Mouse (Mus musculus) neural tube, embryonic 12.5 days (tissue): ENCODE measurements around the gene Prr5l. TPM values are rescaled to one million over a fixed set of nuclear protein-coding genes. Genes with fewer than 3 reads are reported as not detected.

Experiments
- ATAC-seq: fragments of 200-750 bp; cut with Nextera tagmentation; 2 replicates; pipeline ENCODE4 v1.8.0; 2017; ENCODE audit warnings: low read depth, mild to moderate bottlenecking, moderate TSS enrichment, moderate library complexity; ENCODE audit not compliant: low FRiP score
- H3K27ac ChIP-seq: fragments of 300-500 bp; sonication (generic); 2 replicates; pipeline ENCODE4 v1.5.1; 2016
- H3K27me3 ChIP-seq: fragments of 300-500 bp; sonication (generic); replicated peaks from 2 replicates; pipeline ENCODE4 v1.6.1; 2016; ENCODE audit warnings: mild to moderate bottlenecking
- H3K36me3 ChIP-seq: fragments of 300-500 bp; sonication (generic); 2 replicates; pipeline ENCODE4 v1.6.1; 2016; ENCODE audit warnings: mild to moderate bottlenecking
- H3K4me1 ChIP-seq: fragments of 300-500 bp; sonication (generic); 2 replicates; pipeline ENCODE4 v1.6.1; 2016
- H3K4me2 ChIP-seq: fragments of 300-500 bp; sonication (generic); replicated peaks from 2 replicates; pipeline ENCODE4 v1.6.1; 2016; ENCODE audit warnings: mild to moderate bottlenecking
- H3K4me3 ChIP-seq: fragments of 300-500 bp; sonication (generic); 2 replicates; pipeline ENCODE4 v1.5.1; 2016
- H3K9ac ChIP-seq: fragments of 300-500 bp; sonication (generic); 2 replicates; pipeline ENCODE4 v1.6.1; 2016; ENCODE audit warnings: mild to moderate bottlenecking
- H3K9me3 ChIP-seq: fragments of 300-500 bp; sonication (generic); 2 replicates; pipeline ENCODE4 v1.6.1; 2016; ENCODE audit warnings: mild to moderate bottlenecking
- WGBS: fragments of 180-500 bp; shearing (Covaris S2); methylation state at CpG from one replicate; pipeline ENCODE4 v1.1.7; 2016; 5-methylcytosine and 5-hydroxymethylcytosine counted together
- polyA plus RNA-seq: library from polyadenylated mRNA; unstranded; fragments of >200 nt; fragmentation: Nextera tagmentation; extraction: Ambion mirVana; gene quantifications from 2 replicates; pipeline ENCODE4 v1.2.1, GENCODE M21; 2016

Prr5l gene
- polyA plus RNA-seq, 1 experiment from 2014 or later = 9.4 TPM

GRCm38 (mm10) chr2:101778080-101778479 lies 104.7 kb downstream of the Prr5l start:
- Histone ChIP-seq H3K9me3 (no peaks in the 10 kb centered on the region), H3K4me2 (no peak overlapping the region), H3K9ac (no peak overlapping the region), H3K27ac (no peak overlapping the region), H3K36me3 (no peaks in the 10 kb centered on the region), H3K4me3 (no peak overlapping the region), H3K4me1 (no peaks in the 10 kb centered on the region), H3K27me3 (no peaks in the 10 kb centered on the region)
- 93% methylated on average over 6 of the region's 6 CpGs for WGBS
- ATAC-seq = no peak

- ATAC-seq = no peak
- no peak overlapping the region for H3K4me3 ChIP-seq
- no peaks in the 10 kb centered on the region for H3K9me3 ChIP-seq
- no peaks in the 10 kb centered on the region for H3K36me3 ChIP-seq
- no peaks in the 10 kb centered on the region for H3K27me3 ChIP-seq
- 90% methylated on average over 5 of the region's 5 CpGs for WGBS
- no peaks in the 10 kb centered on the region for H3K4me1 ChIP-seq
- H3K27ac ChIP-seq = no peak overlapping the region
- H3K4me2 ChIP-seq = no peak overlapping the region
- no peak overlapping the region for H3K9ac ChIP-seq
Observed at GRCm38 (mm10) chr2:101763503-101763902, 119.3 kb downstream of the Prr5l start.

GRCm38 (mm10) chr2:101762955-101763386 lies 119.9 kb downstream of the Prr5l start:
- Histone ChIP-seq H3K4me2 (no peak overlapping the region), H3K9ac (no peak overlapping the region), H3K4me1 (no peaks in the 10 kb centered on the region), H3K36me3 (no peaks in the 10 kb centered on the region), H3K27ac (no peak overlapping the region), H3K9me3 (no peaks in the 10 kb centered on the region), H3K4me3 (no peak overlapping the region), H3K27me3 (no peaks in the 10 kb centered on the region)
- no peak for ATAC-seq
- WGBS = 80% methylated on average over 4 of the region's 4 CpGs

GRCm38 (mm10) chr2:101762405-101762804 lies 120.4 kb downstream of the Prr5l start:
- H3K9ac ChIP-seq = no peak overlapping the region
- no peaks in the 10 kb centered on the region for H3K4me1 ChIP-seq
- H3K27ac ChIP-seq = no peak overlapping the region
- no peak overlapping the region for H3K4me2 ChIP-seq
- H3K36me3 ChIP-seq = no peaks in the 10 kb centered on the region
- 69% methylated on average over 10 of the region's 10 CpGs for WGBS
- ATAC-seq = no peak
- no peak overlapping the region for H3K4me3 ChIP-seq
- no peaks in the 10 kb centered on the region for H3K27me3 ChIP-seq
- H3K9me3 ChIP-seq = no peaks in the 10 kb centered on the region

GRCm38 (mm10) chr2:101761898-101762297 lies 120.9 kb downstream of the Prr5l start:
- no peak for ATAC-seq
- no peaks in the 10 kb centered on the region for H3K27me3 ChIP-seq
- H3K4me2 ChIP-seq = no peak overlapping the region
- no peaks in the 10 kb centered on the region for H3K4me1 ChIP-seq
- no peak overlapping the region for H3K4me3 ChIP-seq
- no peaks in the 10 kb centered on the region for H3K9me3 ChIP-seq
- no peak overlapping the region for H3K27ac ChIP-seq
- H3K9ac ChIP-seq = no peak overlapping the region
- H3K36me3 ChIP-seq = no peaks in the 10 kb centered on the region
- WGBS = 89% methylated on average over 1 of the region's 1 CpGs

- H3K4me1 ChIP-seq = peaks cover 14% of the 10 kb centered on the region
- H3K9me3 ChIP-seq = no peaks in the 10 kb centered on the region
- no peaks in the 10 kb centered on the region for H3K36me3 ChIP-seq
- ATAC-seq = no peak
- no peaks in the 10 kb centered on the region for H3K27me3 ChIP-seq
- no peak overlapping the region for H3K9ac ChIP-seq
- H3K4me2 ChIP-seq = no peak overlapping the region
- H3K27ac ChIP-seq = no peak overlapping the region
- 64% methylated on average over 9 of the region's 9 CpGs for WGBS
- H3K4me3 ChIP-seq = no peak overlapping the region
Observed at GRCm38 (mm10) chr2:101759523-101760277, 123.1 kb downstream of the Prr5l start.

GRCm38 (mm10) chr2:101757806-101758205 lies 125.0 kb downstream of the Prr5l start:
- Histone ChIP-seq H3K4me2 (no peak overlapping the region), H3K9me3 (no peaks in the 10 kb centered on the region), H3K36me3 (no peaks in the 10 kb centered on the region), H3K4me3 (no peak overlapping the region), H3K27ac (no peak overlapping the region), H3K9ac (no peak overlapping the region), H3K4me1 (peaks cover 14% of the 10 kb centered on the region), H3K27me3 (no peaks in the 10 kb centered on the region)
- no peak for ATAC-seq
- whole genome bisulfite sequencing = 95% methylated on average over 1 of the region's 1 CpGs

- no peak overlapping the region for H3K4me3 ChIP-seq
- no peaks in the 10 kb centered on the region for H3K27me3 ChIP-seq
- H3K36me3 ChIP-seq = no peaks in the 10 kb centered on the region
- H3K4me2 ChIP-seq = no peak overlapping the region
- H3K27ac ChIP-seq = no peak overlapping the region
- WGBS = 37% methylated on average over 7 of the region's 7 CpGs
- ATAC-seq = no peak
- no peak overlapping the region for H3K9ac ChIP-seq
- peaks cover 14% of the 10 kb centered on the region for H3K4me1 ChIP-seq
- no peaks in the 10 kb centered on the region for H3K9me3 ChIP-seq
Observed at GRCm38 (mm10) chr2:101756069-101756753, 126.6 kb downstream of the Prr5l start.

- Histone ChIP-seq H3K4me2 (peak overlapping the region; percentile 51), H3K27me3 (no peaks in the 10 kb centered on the region), H3K4me1 (peaks cover 14% of the 10 kb centered on the region), H3K4me3 (no peak overlapping the region), H3K9ac (0 out of 2 replicates have a peak overlapping the region, but pooled peaks have one; percentile 19), H3K27ac (no peak overlapping the region), H3K9me3 (no peaks in the 10 kb centered on the region), H3K36me3 (no peaks in the 10 kb centered on the region)
- 6% methylated on average over 11 of the region's 11 CpGs for WGBS
- 0 out of 2 replicates have a peak, but pooled peaks have one; percentile 37 for ATAC-seq
Observed at GRCm38 (mm10) chr2:101754939-101755555, 127.8 kb downstream of the Prr5l start.

GRCm38 (mm10) chr2:101754428-101754827 lies 128.4 kb downstream of the Prr5l start:
- Histone ChIP-seq H3K27me3 (no peaks in the 10 kb centered on the region), H3K36me3 (no peaks in the 10 kb centered on the region), H3K9me3 (no peaks in the 10 kb centered on the region), H3K9ac (no peak overlapping the region), H3K4me3 (no peak overlapping the region), H3K4me2 (no peak overlapping the region), H3K27ac (no peak overlapping the region), H3K4me1 (peaks cover 14% of the 10 kb centered on the region)
- WGBS = 74% methylated on average over 4 of the region's 4 CpGs
- ATAC-seq = no peak

GRCm38 (mm10) chr2:101752979-101753378 lies 129.8 kb downstream of the Prr5l start:
- H3K27me3 ChIP-seq = no peaks in the 10 kb centered on the region
- H3K27ac ChIP-seq = no peak overlapping the region
- no peaks in the 10 kb centered on the region for H3K36me3 ChIP-seq
- WGBS = 97% methylated on average over 6 of the region's 6 CpGs
- H3K9ac ChIP-seq = no peak overlapping the region
- no peak overlapping the region for H3K4me3 ChIP-seq
- H3K9me3 ChIP-seq = no peaks in the 10 kb centered on the region
- no peak for ATAC-seq
- no peak overlapping the region for H3K4me2 ChIP-seq
- peaks cover 14% of the 10 kb centered on the region for H3K4me1 ChIP-seq

GRCm38 (mm10) chr2:101752402-101752801 lies 130.4 kb downstream of the Prr5l start:
- H3K9ac ChIP-seq = no peak overlapping the region
- no peaks in the 10 kb centered on the region for H3K36me3 ChIP-seq
- no peak for ATAC-seq
- H3K9me3 ChIP-seq = no peaks in the 10 kb centered on the region
- H3K4me3 ChIP-seq = no peak overlapping the region
- no peak overlapping the region for H3K4me2 ChIP-seq
- no peak overlapping the region for H3K27ac ChIP-seq
- no peaks in the 10 kb centered on the region for H3K27me3 ChIP-seq
- 87% methylated on average over 7 of the region's 7 CpGs for WGBS
- peaks cover 14% of the 10 kb centered on the region for H3K4me1 ChIP-seq
